Mouse (Mus musculus): Measurements from ENCODE around the gene Wdr45. TPM values are rescaled to one million over a fixed set of nuclear protein-coding genes. Genes with fewer than 3 reads are reported as not detected.
"Not testable (repeated sequence)": the region's sequence is repeated elsewhere in the genome, so short reads cannot be mapped to it uniquely, and the experiment has no call there.

The Wdr45 gene
- polyA plus RNA-seq, 1 experiment from 2014 or later = 29.0 TPM

DNA sequence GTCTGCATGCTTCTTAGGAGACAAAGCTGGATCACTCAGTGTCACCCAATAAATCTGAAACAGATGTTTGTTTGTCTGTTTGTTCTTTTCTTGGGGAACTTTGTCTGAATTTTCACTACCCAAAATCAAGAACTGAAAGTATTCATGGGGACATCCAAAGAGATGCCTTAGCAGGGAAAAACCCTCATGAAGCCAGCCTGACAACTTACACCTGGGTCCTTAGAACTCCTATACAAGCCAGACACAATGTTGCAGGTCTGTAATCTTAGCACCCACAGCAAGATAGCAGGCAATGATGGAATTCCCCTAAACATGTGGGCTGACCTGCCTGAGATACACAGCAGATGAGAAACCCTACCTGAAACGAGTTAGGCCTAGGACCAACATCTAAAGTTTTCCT is 30.8 kb downstream of the Wdr45 start:
- no peaks in the 10 kb centered on the region for H3K9me3 ChIP-seq (replicated peaks)
- H3K36me3 ChIP-seq (ENCODE audit: poor library complexity, severe bottlenecking) = no peaks in the 10 kb centered on the region
- 61% methylated on average over 1 of the region's 1 CpGs for WGBS
- H3K9ac ChIP-seq = no peak overlapping the region
- no peak overlapping the region for H3K4me2 ChIP-seq
- H3K27ac ChIP-seq = no peak overlapping the region
- no peak overlapping the region for H3K4me3 ChIP-seq
- no peaks in the 10 kb centered on the region for H3K27me3 ChIP-seq
- no peak for ATAC-seq
- H3K4me1 ChIP-seq = peaks cover 8% of the 10 kb centered on the region; the same call in 1 of the 2 replicates

DNA sequence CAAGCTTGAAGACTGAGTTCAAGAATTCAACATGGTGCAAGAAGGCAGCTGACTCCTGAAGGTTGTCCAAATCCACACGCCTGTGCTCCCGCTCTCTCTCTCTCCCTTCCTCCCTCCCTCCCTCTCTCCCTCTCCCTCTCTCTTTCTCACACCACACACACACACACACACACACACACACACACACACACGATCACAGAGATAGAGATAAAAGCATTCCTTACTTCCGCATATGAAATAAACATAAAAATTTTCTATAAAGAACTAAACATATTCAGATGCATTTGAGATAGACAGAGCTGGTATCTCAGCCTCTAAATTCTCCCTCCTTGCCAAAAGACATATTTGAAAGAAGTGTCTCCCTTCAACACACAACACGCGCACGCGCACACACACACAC is 31.3 kb downstream of the Wdr45 start:
- no peaks in the 10 kb centered on the region for H3K36me3 ChIP-seq (ENCODE audit: poor library complexity, severe bottlenecking)
- H3K9me3 ChIP-seq (replicated peaks) = no peaks in the 10 kb centered on the region
- no peak overlapping the region for H3K4me3 ChIP-seq
- no peak for ATAC-seq
- no peak overlapping the region for H3K9ac ChIP-seq
- H3K4me1 ChIP-seq = peaks cover 9% of the 10 kb centered on the region; the same call in 1 of the 2 replicates
- no peaks in the 10 kb centered on the region for H3K27me3 ChIP-seq
- H3K27ac ChIP-seq = no peak overlapping the region
- WGBS = 92% methylated on average over 8 of the region's 8 CpGs
- H3K4me2 ChIP-seq = no peak overlapping the region

DNA sequence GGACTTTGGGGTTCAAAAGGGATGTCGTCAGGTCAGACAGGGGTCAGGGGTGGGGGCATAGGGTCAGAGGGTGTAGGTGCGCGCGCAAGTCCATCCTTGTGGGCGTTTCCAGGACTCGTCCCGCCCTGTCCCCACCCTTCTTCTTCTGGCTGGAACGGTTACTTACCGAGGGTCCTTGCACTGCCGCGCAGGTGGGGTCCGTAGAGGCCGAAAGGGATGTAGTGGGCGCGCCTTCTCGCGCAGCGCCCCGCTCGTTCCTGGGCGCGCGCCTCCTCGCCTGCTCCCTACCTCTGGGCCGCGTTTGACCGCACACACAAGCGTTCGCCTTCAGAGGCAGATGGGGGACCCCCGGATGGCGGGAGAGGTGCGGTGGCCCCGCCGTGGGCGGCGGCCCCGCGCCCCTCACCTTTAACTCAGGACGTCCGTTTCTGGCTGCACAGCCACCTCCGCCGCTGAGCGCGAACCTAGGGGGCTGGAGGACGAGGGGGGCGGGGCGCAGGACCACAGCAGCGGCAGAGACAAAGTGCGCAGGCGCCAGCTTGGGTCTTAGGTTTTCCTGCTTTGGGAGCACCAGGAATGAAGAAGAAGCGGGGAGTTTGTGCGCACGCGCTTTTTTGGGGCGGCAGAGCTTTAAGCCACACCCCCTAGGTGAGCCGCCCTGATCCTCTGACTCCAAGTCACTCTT is 36.4 kb downstream of the Wdr45 start, which contains the start of gene Ccdc120:
Ccdc120 (minus strand) TSS at position 474 of the 685 bp plus-strand sequence.
- peak; percentile 91 for ATAC-seq

GRCm38 (mm10) chrX:7753627-7754026 is 39.5 kb downstream of the Wdr45 start:
- WGBS = 11% methylated on average over 3 of the region's 3 CpGs
- not testable (repeated sequence) for H3K4me3 ChIP-seq; H3K9me3 ChIP-seq (replicated peaks); H3K27me3 ChIP-seq; H3K27ac ChIP-seq; H3K9ac ChIP-seq; H3K36me3 ChIP-seq (ENCODE audit: poor library complexity, severe bottlenecking); ATAC-seq; H3K4me2 ChIP-seq; H3K4me1 ChIP-seq

More for the DNA sequence above, 36.4 kb downstream of the Wdr45 start, which contains the start of gene Ccdc120:
- H3K36me3 ChIP-seq (ENCODE audit: poor library complexity, severe bottlenecking) = no peaks in the 10 kb centered on the region
- WGBS = 16% methylated on average over 36 of the region's 56 CpGs
- H3K27me3 ChIP-seq = no peaks in the 10 kb centered on the region
- H3K27ac ChIP-seq = no peak within 1 kb of the TSS
- peaks cover 9% of the 10 kb centered on the region; the same call in 1 of the 2 replicates for H3K4me1 ChIP-seq
- peak within 1 kb of the TSS; percentile 60 for H3K4me3 ChIP-seq
- peak within 1 kb of the TSS; percentile 62 for H3K4me2 ChIP-seq
- no peaks in the 10 kb centered on the region for H3K9me3 ChIP-seq (replicated peaks)
- peak within 1 kb of the TSS; percentile 79 for H3K9ac ChIP-seq

DNA sequence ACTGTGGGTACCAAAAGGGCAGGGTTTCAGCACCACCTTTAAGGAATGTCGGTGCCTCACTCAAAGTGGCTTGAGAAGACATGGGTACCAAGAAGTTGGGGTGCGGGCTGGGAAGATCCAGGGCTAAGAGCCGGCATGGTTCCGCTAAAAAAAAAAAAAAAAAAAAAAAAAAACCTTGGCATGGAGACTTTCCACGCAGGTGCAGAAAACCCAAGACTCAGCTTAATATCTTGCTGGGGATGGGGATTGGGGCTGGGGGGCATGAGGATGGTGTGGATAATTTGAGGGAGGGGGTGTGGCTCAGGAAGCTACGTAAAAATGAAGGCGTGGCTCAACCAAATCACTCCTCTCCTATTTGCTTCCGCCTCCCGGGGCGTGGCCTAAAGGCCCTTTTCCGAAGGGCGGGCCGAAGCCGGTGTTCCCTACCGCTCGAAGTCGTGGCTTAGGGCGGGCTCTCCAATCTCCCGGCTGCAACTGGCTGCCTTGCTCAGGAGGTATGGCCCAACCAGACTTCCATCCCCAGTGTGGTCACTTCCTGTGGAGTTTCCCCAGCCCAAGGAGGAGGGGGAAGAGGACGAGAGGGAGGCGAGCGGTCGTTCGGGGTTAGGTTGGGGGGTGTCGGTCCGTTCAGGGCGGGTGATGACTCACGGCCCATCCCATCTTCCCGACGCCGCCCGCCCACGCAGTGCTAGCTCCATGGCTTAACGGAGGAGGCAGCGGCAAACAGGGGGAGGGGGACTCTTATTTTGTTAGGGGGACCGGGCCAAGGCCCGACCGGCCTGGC is 48.2 kb downstream of the Wdr45 start, which contains the start of gene Tfe3:
Tfe3 (plus strand) TSS at position 424 of the 784 bp plus-strand sequence.
- no peaks in the 10 kb centered on the region for H3K27me3 ChIP-seq
- H3K36me3 ChIP-seq (ENCODE audit: poor library complexity, severe bottlenecking) = peaks cover 10% of the 10 kb centered on the region; the same call in 1 of the 2 replicates
- ATAC-seq = peak; percentile 96
- H3K9me3 ChIP-seq (replicated peaks) = no peaks in the 10 kb centered on the region
- peaks cover 21% of the 10 kb centered on the region for H3K4me1 ChIP-seq
- peak within 1 kb of the TSS; percentile 61 for H3K4me3 ChIP-seq
- H3K4me2 ChIP-seq = peak within 1 kb of the TSS; percentile 70
- H3K27ac ChIP-seq = no peak within 1 kb of the TSS
- H3K9ac ChIP-seq = peak within 1 kb of the TSS; percentile 74
- 24% methylated on average over 22 of the region's 38 CpGs for WGBS

DNA sequence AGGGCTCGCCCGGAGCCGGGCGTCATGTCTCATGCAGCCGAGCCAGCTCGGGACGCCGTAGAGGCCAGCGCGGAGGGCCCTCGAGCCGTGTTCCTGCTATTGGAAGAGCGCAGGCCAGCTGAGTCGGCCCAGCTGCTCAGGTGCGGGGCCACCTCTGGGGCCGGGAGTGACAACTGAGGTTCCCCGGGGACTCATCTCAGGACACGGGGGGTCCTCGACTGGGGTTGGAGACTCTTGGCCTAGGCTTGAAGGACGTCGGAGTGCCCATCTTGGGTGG is 48.7 kb downstream of the Wdr45 start:
- H3K9ac ChIP-seq = peak overlapping the region; percentile 74
- no peak overlapping the region for H3K27ac ChIP-seq
- peak; percentile 7; the same call in 1 of the 2 replicates for ATAC-seq
- peaks cover 21% of the 10 kb centered on the region for H3K4me1 ChIP-seq
- H3K9me3 ChIP-seq (replicated peaks) = no peaks in the 10 kb centered on the region
- peak overlapping the region; percentile 61 for H3K4me3 ChIP-seq
- no peaks in the 10 kb centered on the region for H3K27me3 ChIP-seq
- 17% methylated on average over 21 of the region's 21 CpGs for WGBS
- H3K4me2 ChIP-seq = peak overlapping the region; percentile 70
- H3K36me3 ChIP-seq (ENCODE audit: poor library complexity, severe bottlenecking) = peaks cover 15% of the 10 kb centered on the region; the same call in 1 of the 2 replicates

DNA sequence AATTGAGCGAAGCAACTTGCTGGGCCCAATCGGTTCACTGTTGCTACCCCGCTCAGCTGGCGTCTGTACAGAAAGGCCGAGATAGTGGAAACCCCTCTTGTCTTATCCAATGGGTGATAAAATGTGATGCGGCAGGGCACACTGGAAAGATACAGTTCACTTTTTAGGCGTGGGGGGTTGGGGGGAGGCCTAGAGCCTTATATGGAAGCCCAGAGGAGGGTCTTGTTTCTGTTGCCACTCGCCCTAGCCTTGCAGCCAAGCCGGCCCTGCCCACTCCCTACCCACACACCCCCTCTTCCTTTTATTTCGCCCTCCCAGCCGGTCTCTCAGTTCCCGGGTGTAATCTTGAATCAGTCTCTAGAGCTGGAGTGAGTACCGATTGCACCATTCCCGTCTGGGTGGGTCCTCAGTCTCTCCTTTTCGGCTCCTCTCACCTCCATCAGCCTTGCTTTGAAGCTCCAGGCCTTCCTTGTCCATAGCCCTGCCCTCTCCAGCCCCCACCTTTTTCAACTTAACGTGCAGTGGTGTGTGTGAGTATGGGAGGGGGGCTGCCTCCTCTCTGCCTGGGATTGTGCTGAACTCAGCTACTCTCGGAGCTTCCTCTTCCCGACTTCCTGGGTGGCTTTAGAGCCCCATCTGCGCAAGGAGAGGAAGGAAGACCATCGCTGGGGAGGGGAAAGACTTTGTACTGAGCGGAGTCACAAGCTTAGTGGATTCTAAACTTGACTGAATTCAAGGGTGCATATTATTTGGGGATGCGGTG is 49.7 kb downstream of the Wdr45 start:
- Histone ChIP-seq H3K4me2 (peak overlapping the region; percentile 70), H3K9me3 (replicated peaks) (no peaks in the 10 kb centered on the region), H3K9ac (peak overlapping the region; percentile 74), H3K27me3 (no peaks in the 10 kb centered on the region), H3K4me1 (peaks cover 21% of the 10 kb centered on the region), H3K4me3 (peak overlapping the region; percentile 61), H3K27ac (no peak overlapping the region), H3K36me3 (ENCODE audit: poor library complexity, severe bottlenecking) (peaks cover 24% of the 10 kb centered on the region; the same call in 1 of the 2 replicates)
- WGBS = 24% methylated on average over 22 of the region's 22 CpGs
- ATAC-seq = no peak

GRCm38 (mm10) chrX:7764657-7765280 is 50.6 kb downstream of the Wdr45 start:
- peak overlapping the region; percentile 70 for H3K4me2 ChIP-seq
- H3K4me1 ChIP-seq = peaks cover 21% of the 10 kb centered on the region
- peak overlapping the region; percentile 74; the same call in 1 of the 2 replicates for H3K9ac ChIP-seq
- H3K9me3 ChIP-seq (replicated peaks) = no peaks in the 10 kb centered on the region
- no peak for ATAC-seq
- H3K27ac ChIP-seq = no peak overlapping the region
- H3K4me3 ChIP-seq = peak overlapping the region; percentile 61
- H3K36me3 ChIP-seq (ENCODE audit: poor library complexity, severe bottlenecking) = peaks cover 25% of the 10 kb centered on the region; the same call in 1 of the 2 replicates
- WGBS = 16% methylated on average over 9 of the region's 9 CpGs
- no peaks in the 10 kb centered on the region for H3K27me3 ChIP-seq

- H3K4me2 ChIP-seq = peak overlapping the region; percentile 70
- 26% methylated on average over 12 of the region's 13 CpGs for WGBS
- peak overlapping the region; percentile 37; the same call in 1 of the 2 replicates for H3K9ac ChIP-seq
- H3K4me1 ChIP-seq = peaks cover 21% of the 10 kb centered on the region
- no peak overlapping the region for H3K27ac ChIP-seq
- no peaks in the 10 kb centered on the region for H3K9me3 ChIP-seq (replicated peaks)
- peaks cover 30% of the 10 kb centered on the region; the same call in 1 of the 2 replicates for H3K36me3 ChIP-seq (ENCODE audit: poor library complexity, severe bottlenecking)
- ATAC-seq = no peak
- peak overlapping the region; percentile 61 for H3K4me3 ChIP-seq
- H3K27me3 ChIP-seq = no peaks in the 10 kb centered on the region
These were observed 51.1 kb downstream of the Wdr45 start for GRCm38 (mm10) chrX:7765281-7765670.

- H3K4me3 ChIP-seq = peak overlapping the region; percentile 61
- H3K27me3 ChIP-seq = no peaks in the 10 kb centered on the region
- H3K4me1 ChIP-seq = peaks cover 21% of the 10 kb centered on the region
- peaks cover 34% of the 10 kb centered on the region; the same call in 1 of the 2 replicates for H3K36me3 ChIP-seq (ENCODE audit: poor library complexity, severe bottlenecking)
- H3K4me2 ChIP-seq = peak overlapping the region; percentile 70
- peak; percentile 31; the same call in 1 of the 2 replicates for ATAC-seq
- peak overlapping the region; percentile 37; the same call in 1 of the 2 replicates for H3K9ac ChIP-seq
- no peak overlapping the region for H3K27ac ChIP-seq
- H3K9me3 ChIP-seq (replicated peaks) = no peaks in the 10 kb centered on the region
- whole genome bisulfite sequencing = 26% methylated on average over 11 of the region's 11 CpGs
These were observed 51.6 kb downstream of the Wdr45 start for GRCm38 (mm10) chrX:7765764-7766163.

DNA sequence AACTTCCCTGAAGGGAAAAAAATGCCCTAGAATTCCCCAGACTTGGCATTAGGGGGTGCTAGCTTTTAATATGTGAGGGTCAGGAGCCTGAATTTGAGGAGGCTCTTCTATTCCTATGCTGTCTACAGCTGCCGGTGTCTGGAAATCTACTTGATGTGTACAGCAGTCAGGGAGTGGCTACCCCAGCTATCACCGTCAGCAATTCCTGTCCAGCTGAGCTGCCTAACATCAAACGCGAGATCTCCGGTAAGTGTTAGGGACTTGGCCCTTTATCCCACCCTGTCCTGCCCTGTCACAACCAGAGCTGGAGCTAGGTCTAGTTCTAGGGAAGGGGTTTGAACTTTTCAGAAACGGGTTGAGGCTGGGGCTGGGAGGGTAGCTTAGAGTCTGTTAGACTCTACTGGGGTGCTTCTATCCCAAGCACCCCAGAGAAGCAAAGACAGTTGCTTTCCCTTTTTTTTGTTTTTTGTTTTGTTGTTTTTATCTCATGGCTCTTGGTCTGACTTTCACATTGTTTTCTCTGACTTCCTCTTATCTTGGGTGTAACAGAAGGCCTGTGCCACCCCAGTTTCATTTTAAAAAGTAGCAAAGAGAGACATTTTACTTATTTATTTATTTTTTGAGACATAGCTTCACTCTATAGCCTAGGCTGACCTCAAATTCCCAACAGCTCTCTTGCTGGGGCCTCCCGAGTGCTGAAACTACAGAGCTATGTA is 55.3 kb downstream of the Wdr45 start:
- WGBS = 93% methylated on average over 7 of the region's 7 CpGs
- no peaks in the 10 kb centered on the region; the same call in 1 of the 2 replicates for H3K9me3 ChIP-seq (replicated peaks)
- no peak for ATAC-seq
- no peak overlapping the region for H3K27ac ChIP-seq
- peaks cover 55% of the 10 kb centered on the region; the same call in 1 of the 2 replicates for H3K36me3 ChIP-seq (ENCODE audit: poor library complexity, severe bottlenecking)
- H3K4me3 ChIP-seq = no peak overlapping the region
- H3K4me1 ChIP-seq = peaks cover 12% of the 10 kb centered on the region
- H3K9ac ChIP-seq = no peak overlapping the region
- no peak overlapping the region for H3K4me2 ChIP-seq
- no peaks in the 10 kb centered on the region for H3K27me3 ChIP-seq

Data from forebrain, embryonic 13.5 days (tissue).